Mouse (Mus musculus) embryo, embryonic 11 days (tissue): Measurements from ENCODE around the gene Serping1.
"Not testable (repeated sequence)": the region's sequence is repeated elsewhere in the genome, so short reads cannot be mapped to it uniquely, and the experiment has no call there.

Source experiments
- DNase-seq: peaks from one replicate; pipeline ENCODE4 v3.0.0-alpha.2; 2015

Serping1 gene

DNA sequence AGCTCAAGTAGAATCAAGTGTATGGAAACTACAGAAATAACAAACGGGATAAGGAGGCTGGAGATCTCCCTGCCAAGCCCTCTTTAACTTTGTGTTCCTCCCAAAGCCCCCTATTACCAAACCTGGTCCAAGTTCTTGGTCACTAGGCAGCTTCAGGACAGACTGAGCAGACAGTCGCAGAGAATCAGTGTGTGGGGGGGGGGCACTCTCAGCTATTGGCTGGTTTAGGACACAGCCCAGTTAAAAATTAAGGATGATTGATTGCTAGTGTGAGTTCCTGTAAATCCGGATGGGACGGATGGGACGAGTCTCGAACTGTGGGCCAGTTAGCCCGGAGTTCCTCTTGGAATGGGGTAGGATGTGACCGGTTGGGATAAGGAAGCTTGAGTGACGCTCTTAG, at the start of gene Serping1:
Serping1 (minus strand) TSS at position 204 of the 400 bp plus-strand sequence.
- DNase-seq = peak; percentile 27

DNA sequence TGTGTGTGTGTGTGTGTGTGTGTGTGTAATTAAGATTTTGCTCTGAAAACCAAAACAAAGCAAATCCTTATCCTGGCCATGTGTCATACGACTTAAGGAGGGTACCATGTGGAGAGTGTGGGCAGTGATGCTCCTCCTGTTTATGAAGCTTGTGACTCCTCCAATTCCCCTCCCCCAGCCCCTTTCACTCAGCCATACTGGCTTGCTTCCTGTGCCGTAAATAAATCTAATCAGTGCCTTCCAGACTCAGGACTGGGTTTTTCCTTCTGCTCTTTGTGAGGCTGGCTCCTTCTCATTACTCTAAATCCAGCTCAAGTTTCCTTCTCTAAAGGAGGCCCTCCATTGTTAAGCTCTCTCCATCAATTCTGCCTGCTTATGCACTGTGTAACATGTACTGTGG, 48.0 kb upstream of the Serping1 start:
- DNase-seq = peak; percentile 31

DNA sequence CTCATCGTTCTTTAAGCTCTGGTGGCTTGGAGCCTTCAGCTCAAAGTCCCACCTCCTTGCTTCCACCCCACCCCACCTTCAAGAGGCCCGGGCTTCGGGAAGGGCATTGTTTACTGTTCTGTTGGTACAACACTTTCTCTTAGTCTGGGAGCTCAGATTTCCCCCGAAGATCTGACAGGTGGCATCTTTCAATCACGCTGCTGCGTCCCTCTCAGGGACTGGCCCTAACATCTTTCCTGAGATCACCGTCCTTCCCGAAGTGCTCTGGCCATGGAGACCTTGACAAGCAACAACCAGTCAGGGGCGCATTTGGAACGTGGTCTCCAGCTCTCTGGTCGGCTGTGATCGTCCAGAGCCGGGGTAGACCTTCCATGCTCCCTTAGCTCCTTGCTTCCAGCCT, 47.3 kb upstream of the Serping1 start, which contains the start of gene Smtnl1:
Smtnl1 (minus strand) TSS at position 101 of the 400 bp plus-strand sequence.
- DNase-seq = no peak

DNA sequence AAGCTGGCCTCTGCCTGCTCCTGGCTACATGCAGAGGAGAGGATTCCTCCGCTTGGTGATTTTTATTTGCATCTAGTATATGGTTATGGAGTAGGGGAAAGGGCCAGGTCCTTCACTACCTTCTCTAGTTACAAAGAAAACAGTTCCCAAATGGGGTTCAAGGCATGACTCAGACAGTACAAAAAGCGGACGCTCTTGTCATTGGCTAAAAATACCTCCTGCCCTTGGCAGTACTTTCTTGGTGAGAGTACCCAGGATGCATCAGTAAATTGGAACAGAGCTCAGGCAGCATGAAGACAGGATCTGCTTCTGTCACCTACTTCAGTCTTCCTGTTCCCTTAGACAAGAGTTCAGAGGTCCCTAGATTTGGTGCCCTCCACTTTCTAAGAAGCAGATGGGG, 44.6 kb upstream of the Serping1 start:
- no peak for DNase-seq

DNA sequence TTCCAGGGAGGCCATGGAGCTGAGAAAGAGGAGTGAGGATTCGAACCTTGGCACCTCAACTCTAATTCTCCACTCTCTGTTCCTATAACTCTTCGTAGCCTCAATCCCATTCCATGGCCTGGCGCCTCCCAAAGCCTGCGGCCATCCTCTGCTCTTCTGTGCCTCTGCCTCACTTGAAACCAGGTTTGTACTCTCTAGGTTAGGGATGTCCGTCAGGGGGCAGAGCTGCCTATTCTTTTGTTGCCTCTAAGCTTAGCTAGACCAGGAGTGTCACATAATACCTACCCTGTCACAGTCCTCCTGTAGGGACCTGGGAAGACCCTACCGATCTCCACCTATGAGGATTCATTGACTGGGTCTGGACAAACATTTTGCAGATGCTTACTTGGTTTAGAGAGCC, 37.4 kb upstream of the Serping1 start:
- no peak for DNase-seq

DNA sequence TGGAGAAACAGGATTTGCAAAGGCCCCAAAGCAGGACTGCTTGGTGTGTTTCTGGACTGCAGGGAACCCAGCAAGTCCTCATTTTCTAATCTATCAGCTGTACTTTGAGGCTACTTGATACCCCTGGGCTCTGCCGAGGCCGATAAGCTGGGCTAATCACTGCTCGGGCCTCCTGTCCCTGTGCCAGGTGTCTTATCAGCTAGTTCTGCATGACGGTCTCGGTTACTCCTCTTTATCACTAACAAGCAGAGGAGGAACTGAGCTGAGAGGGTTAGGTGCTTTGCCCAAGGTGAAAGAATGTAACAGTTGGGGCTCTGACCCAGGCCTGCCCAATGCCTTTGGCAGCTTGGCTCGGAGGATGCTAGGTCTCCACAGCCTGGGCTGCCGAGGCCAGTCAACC, 36.6 kb upstream of the Serping1 start:
- no peak for DNase-seq

DNA sequence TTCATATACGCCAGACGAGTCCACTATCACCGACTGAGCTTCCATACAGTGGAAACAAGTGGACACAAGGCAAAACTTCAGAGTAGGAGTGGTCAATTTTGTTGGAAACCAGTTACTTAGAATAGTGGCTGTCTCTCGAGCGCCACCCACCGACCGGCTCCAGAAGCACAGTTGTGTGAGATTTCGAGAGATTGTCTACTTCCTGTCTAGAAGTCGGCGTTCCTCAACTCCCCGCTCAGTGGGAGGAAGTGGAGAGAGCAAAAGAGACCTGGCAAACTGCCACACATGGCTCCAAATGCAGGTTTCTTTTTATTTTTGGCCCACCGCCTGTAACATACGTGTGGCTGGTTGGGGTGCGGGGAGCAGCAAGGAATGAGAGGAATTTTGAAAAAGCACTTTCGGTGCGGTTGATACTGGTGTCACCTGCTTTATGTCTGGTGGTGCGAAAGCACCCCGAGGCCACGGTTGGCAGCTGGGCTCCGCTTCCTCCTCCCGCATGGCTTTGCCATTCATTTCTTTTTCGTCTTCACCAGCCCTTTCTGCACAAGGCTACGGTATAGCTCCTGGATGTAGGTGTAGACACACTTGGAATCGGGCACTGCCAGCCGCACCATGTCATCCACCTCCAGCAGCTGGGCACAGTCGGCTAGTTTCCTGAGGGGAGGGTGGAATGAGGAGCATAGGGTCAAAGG, 35.8 kb upstream of the Serping1 start:
- peak; percentile 86 for DNase-seq

DNA sequence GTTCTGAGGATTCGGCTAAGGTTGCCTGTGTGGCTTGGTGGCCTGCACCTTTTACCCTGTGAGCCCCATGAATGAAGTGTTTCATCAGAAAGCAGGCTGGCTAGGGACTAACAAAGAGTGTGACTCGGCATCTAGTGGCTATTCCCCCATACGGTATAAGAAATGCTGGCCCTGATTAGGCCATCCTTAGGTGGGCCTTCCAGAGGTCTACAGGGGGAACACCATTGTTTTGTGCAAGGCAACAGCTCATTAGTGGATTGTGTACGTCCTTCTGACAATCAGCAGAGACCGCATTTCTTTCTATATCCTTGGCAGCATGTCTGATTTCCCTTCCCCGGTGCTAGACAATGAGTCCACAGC, 35.3 kb upstream of the Serping1 start:
- DNase-seq = no peak

DNA sequence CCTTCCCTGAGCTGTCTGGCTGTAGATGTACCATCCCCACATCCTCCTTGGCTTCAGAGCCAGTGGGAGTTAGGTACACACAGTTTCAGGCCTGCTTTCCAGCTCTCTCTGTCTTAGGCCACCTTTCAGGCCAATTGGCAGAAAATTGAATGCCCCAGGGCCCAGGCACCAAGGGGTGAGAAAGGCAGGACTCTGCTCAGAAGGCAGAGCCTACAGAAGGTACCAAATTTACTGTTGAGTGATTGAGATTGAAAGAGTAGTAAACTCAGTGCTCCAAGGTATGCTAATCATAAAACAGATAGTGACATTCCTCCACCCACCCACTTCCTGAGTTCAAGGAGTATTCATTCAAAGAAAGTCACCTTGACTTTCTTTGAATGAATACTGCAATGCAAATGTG, 34.1 kb upstream of the Serping1 start:
- DNase-seq = no peak

DNA sequence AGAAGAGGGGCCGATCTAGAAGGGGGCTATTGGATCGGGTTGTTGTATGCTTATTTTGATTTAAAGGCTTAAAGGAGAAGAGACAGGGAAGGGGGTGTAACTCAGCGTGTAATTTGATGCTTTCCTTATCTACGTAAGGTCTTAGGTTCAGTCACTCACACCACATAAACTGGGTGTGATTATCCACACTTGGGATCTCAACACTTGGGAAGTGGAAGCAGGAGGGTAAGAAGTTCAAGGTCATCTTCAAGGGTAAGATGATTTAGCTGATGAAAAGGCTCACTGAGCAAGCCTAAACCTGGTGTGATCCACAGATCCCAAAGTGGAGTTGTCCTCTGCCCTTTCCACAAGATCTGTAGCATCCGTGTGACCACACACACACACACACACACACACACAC, 31.3 kb upstream of the Serping1 start:
- DNase-seq = no peak

DNA sequence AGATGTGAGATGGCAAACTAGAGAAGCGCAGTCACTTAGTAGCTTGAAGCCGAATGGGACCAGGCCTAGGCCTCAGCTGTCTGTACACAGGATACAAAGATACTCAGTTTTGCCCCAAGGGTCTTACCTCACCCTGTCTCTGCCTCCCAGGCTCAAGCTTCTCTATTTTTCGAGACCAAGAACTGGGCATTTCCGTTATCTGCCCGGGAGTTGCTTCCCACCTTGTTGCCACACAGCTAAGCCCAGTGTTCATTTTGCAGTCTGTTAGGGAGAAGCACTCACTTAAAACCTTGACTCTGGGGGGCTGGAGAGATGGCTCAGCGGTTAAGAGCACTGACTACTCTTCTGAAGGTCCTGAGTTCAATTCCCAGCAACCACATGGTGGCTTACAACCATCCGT, 28.7 kb upstream of the Serping1 start:
- DNase-seq = no peak

DNA sequence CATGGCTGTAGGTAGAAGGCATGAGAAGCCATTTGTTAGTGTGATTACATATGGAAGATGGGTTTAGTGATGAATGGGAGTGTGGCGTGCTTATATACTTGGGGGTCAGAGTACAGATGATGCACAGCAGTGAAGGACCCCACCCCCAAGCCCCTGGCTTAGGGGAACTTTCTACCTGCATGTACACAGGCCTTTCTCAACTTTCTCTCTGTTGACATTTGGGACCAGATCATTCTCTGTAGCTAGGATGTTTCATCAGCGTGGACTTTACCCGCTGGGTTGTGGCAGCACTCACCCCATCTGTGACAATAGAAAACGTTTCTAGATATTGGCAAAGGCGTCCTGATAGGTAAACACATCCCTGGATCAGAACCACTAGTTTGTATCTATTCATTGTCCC, 26.0 kb upstream of the Serping1 start:
- not testable (repeated sequence) for DNase-seq

DNA sequence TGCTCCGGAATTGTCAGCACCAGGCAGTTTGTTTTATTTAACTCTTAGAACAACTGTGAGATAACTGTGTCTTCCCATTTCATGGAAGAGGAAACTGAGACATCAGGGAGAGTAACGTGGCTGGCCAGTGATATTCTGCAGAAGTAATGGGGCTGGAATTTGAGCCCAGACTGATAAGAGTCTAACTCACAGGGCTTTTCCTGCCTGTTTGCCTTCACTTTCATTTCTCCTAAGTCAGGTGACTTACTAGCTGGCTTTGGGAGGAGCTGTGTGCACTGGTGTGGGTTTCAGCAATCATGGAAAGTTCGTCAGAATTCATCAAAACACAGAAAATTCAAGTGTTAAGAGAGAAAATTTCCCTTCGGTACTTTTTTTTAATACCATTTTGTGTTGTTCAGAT, 25.1 kb upstream of the Serping1 start:
- no peak for DNase-seq

DNA sequence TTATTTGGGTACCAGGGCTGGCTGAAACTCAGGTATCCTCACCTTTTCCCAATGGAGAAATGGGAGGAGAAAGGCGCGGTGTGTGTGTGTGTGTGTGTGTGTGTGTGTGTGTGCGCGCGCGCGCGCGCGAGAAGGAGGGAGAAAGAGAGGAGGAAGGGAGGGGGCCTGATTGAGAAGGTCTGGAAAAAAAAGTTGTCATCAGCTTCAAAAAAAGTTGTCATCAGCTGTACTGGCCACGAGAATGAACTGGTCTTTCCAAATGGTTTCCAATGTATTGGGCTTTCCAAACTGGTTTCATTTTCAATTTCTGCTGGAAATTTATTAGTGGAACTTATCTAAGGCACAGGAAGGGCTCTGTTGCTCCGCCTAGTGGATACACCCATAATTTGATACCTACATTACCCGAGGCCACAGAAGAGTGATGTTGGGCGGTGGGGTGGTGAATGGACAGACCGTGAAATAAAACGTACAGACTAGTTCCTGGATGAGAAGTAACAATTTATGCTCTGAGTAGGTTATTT, 23.9 kb upstream of the Serping1 start:
- DNase-seq = peak; percentile 85

DNA sequence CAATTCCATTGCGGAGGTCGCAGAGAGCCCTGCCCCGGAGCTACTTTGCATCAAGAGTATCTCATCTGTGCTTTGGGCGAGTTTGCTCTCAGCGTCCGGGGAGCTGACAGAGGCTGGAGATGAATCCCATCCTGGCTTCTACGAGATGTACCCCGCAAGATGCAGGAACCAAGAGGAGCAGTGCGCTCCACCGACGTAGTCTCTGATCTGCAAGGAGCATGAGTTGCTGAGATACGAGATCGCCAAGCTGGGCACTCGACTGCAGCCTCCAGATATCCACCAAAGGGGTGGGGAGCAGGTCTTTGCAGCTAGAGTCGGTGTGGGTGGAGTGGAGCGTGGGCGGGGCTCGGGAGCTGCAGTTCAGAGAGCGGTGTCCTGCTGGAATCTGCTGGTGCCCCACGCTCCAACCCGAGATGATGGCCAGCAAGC, 23.3 kb upstream of the Serping1 start, which contains the start of gene Ube2l6:
Ube2l6 (plus strand) TSS at position 336 of the 429 bp plus-strand sequence.
- peak; percentile 76 for DNase-seq

DNA sequence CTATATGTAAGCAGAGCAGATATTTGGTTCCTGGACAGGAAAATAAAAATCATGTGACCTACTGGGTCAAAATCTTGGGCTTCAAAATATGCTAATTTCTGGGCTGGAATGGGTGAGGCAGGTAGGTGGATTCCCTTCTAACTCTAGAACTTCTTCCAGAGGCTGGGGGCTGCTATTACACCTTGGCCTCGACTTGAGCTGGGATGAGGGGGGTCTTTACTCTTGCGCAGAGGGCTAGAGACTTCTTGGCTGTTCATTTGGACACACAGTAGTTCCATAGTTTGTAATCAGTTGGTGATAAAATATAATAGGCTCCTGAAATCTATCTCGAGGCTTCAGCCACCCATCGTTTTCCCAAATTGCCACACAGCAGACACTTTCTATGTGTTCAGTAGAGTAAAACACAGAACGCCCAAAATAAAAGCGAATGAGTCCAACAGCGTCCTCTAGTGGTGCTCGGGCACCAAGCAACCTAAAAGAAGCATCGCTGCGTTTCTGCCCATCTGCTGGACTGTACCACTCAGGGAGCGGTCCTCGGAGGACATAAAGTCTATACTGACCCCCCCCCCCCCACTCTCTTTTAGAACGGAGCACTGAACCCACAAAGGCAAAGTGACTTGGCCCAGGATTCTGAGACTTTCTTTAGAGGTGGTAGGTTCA, 22.7 kb upstream of the Serping1 start:
- DNase-seq = peak; percentile 89

DNA sequence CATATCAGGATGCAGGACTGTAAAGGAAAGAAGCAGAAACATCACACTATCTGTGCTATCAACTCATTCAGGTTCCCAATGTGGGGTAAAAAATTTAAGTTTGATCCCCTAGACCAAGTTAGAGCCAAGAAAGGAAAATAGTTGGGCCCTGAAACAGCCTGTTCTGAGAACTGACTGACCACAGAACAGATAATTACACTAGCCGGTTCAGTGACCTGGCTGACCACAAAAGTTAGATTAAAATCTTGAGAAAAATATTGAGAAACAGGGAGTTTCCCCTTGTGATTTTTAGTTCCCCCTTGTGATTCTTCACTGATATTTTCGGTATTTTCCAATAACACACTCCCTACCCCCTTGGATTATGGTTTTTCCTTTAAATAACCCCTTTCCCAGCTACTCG, 18.6 kb upstream of the Serping1 start:
- no peak for DNase-seq

DNA sequence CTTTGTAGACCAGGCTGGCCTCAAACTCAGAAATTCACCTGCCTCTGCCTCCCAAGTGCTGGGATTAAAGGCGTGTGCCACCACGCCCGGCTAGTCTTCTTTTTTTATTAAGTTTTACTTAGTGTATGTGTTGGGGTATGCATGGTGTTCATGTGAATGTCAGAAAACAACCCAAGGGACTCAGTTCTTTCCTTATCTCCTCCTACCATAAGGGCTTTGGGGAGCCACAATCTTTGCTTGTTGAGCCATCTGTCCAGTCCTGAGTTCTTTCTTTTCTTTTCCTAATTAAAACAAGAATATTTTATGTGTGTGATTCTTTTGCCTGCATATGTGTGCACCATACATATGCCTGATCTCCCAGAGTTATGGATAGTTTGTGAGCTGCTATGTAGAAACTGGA, 17.9 kb upstream of the Serping1 start:
- DNase-seq = no peak

DNA sequence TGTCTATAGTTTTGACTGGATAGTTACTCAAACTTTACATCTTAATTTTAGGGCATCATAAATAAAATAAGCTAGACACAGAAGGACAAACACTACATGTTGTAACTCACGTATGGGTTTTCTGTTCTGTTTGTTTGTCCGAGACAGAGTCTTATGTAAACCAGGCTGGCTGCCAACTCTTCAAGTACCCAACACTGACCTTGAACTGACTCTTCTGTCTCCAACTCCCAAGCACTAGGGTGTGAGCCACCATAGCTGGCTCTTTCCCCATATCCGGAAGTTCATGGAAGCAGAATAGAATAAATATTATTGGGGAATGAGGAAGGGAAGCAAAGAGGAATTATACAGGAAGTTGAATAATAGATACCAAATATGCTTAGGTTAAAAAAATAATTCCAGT, 17.3 kb upstream of the Serping1 start:
- no peak for DNase-seq

DNA sequence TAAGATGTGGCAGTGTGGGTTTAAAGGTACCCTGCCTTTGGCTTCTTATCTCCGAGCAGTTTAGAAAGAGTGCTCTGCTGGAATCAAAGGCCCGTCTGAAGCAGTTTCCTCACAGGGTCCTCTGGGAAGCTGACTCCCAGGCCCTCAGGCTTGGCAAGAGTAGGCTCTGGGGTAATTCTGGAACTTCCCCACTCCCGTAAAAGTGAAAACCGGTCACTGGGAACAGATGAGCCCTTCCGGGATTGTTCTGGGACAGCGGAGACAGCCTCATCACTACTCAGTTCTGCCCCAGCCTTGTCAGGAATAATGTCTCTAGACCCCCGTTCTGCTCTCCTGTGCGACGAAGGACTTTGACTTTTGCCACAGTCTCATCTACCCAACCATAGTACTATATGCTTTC, 15.2 kb upstream of the Serping1 start:
- DNase-seq = no peak

DNA sequence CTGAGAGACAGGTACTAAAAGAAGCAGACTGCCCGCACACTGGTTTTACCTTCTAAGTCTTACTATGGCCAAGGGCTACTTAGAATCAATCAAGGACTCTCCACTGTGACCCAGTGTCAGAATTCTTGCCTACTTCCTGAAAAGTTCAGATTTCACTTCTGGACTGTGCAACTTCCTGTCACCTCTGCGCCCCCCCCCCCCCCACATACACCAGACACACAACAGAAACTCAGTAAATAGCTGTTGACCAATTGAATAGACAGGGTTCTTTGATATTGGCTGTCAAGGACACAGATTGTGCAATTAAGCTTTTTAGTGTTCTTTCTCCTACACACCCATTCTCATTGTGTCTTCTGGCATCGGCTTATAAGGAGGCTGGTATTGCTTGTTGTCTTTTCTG, 13.1 kb upstream of the Serping1 start:
- DNase-seq = no peak

DNA sequence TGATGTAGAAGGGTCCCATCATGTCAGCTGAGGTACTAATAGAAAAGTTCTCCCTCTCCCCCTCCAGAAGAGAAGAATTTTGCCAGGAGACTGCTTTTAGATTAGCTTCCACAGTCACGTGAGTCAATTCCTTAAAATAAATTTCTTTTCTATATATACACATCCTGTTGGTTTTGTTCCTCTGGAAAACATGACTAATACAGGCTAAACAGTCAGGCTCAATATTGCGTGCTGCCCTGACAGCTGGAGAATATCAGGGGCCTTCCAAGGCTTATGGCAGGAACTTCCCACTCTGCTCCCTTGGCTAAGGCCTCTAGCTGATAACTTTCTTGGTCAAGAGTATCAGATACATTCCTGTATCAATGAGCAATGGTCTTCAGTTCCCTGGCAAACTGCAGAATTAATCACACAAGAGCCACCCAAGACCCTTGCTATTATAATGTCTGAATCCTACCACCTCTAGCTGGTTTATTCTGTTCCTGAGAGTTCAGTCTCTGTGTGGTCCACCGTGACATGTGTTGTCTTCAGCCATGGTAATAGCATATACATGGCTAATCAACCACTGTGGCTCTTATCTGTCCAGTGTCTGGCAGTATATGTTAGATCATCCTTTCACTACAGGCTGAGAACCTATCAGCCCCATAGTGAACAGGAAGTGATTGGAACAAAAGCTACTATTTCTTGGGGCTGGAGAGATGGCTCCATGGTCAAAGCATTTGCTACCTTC, 8.8 kb upstream of the Serping1 start:
- no peak for DNase-seq

DNA sequence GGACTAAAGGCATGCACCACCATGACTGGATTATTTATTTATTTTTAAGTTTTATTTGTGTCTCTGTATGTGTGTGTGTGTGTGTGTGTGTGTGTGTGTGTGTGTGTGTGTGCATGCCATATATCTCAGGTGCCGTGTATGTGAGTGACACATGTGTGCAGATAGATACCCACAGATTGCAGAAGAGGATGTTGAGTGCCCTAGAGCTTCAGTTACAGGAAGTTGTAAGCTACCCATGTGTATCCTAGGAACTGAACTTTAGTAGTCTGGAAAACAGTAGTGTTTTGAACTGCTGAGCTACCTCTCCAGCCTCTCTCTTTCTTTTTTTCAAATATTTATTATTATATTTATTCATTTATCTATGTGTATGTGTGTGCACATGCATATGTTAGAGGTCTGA, 8.1 kb upstream of the Serping1 start:
- no peak for DNase-seq

DNA sequence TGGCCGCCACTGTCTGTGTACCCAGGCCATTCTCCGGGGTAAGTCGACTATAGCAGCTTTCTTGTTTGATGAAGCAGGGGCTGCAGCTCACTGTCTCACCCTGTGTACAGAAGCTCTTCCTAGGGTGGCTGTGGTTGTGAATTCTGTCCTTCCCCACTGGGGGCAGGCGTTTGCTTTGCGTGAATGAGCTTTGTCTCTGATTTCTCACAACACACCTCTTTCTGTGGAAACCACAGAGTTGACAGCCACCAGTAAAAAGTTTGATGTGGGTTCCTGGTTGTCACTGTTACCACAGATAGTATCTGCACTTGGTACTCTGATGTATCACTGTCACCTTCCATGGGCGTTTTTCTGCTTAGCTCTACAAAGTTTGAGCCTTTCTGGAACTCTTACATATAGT, 4.0 kb upstream of the Serping1 start:
- DNase-seq = peak; percentile 36
